Mouse (Mus musculus): ENCODE data around the gene Gp2.

Gene Gp2

GRCm38 (mm10) chr7:119459185-119459584, at the start of gene Gp2:
Gene Gp2, minus strand, starts transcription at chr7:119459285.
- no peak for DNase-seq (ENCODE audit: low spot score)

- no peak for DNase-seq (ENCODE audit: low spot score)
These were observed 31.1 kb upstream of the Gp2 start for GRCm38 (mm10) chr7:119490041-119490780.

DNA sequence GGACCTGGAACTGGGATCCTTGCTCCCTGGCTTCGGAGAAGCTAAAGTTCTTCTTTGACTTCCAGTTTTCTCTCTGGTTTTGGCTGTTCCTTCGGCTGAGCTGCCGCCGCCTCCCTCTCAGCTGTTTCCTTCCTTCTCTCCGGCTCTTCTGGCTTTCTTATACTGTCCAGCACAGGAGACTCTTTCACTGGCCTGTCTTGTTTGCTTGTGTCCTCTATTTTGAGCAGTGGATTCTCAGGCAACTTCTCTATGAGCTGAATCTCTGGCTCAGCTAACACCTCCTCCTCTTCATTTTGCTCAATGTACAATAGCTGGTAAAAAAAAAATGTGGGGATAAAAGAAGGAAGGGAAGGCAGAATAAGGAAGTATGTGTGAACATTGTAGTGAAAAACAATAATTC, 27.6 kb upstream of the Gp2 start:
- DNase-seq (ENCODE audit: low spot score): no peak

DNA sequence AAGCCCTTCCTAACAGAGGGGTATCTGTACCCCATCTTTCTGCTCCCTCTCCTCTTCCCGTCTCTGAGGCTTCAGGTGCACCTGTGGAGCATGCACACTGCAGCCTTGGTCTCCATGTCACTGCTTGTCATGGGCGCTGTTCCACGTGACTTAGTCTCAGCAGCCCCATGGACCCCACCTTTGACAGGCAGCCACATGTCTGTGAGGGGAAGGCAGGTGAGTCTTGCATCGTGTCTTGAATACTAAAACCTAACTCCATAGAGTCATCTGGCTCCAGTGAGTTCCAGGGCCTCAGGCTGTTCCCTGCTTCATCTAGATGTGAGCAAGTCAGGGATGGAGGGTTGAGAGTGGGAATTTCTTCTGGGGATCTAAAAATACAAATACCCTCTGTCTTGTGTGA, 25.1 kb upstream of the Gp2 start:
- no peak for DNase-seq (ENCODE audit: low spot score)

DNA sequence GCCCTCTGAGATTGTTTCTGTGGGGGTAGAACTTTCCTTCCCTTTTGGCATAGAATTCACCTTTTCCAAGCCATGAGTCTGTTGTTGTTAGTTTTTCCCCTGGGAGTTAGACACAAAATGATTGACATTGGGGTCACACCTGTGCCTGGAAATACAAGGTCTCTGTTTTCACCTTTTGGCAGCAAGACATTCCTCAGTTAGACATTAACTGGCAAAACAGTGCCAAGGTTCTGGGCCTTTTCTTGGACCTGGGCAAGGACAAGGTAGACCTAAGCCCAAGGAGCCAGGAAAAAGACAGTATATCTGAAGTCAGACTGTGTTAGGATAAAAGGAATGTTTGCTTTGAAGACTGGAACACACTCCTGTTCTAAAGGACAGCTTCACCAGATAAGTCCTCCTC, 20.2 kb upstream of the Gp2 start, which contains the start of gene Umod:
Gene Umod, minus strand, starts transcription at position 27 of the 400 bp plus-strand sequence.
- no peak for DNase-seq (ENCODE audit: low spot score)

- DNase-seq (ENCODE audit: low spot score): no peak
These were observed 17.7 kb upstream of the Gp2 start for GRCm38 (mm10) chr7:119476500-119477389.

- DNase-seq (ENCODE audit: low spot score): no peak
These were observed 4.9 kb downstream of the Gp2 start for GRCm38 (mm10) chr7:119454192-119454591.

GRCm38 (mm10) chr7:119443849-119444248, 15.2 kb downstream of the Gp2 start:
- no peak for DNase-seq (ENCODE audit: low spot score)

DNA sequence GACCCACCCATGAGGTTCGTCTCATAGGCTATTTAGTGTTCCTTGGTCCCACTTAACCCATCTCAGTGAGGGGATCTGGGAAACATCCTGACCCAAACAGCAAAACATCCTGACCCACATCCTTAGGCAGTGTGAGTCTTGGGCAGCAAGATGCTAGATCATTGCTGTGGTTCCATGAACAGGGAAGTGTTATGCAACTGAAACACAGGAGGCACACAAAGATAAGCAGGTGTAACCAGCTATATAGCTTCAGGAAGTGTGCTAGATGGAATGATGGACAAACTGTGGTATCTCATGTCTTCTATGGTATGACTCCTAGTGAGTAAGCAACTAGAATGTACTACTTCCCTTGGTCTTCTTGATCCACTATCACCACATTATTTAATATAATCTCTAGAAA, 17.1 kb downstream of the Gp2 start:
- DNase-seq (ENCODE audit: low spot score): no peak

DNA sequence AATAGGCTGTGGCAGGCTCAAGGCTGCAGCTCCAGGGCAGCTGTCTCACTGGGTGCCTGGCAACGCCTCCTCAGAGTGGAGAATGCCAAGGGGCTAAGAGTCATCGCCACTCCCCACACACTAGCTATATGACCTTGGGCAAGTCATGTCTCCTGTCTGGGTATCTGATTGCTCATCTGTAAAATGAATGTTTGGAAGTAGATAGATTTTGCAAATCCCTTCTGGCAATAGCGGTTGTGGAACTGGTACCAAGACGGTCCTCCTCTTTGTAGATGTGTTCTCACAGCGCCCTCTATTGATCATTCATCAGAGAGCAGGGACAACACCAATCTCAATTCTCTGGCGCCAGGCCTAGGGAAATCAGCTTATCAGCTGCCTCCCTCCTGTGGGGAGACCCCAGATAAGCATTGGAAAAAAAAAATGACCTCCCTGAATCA, 31.9 kb downstream of the Gp2 start:
- DNase-seq (ENCODE audit: low spot score): no peak

DNA sequence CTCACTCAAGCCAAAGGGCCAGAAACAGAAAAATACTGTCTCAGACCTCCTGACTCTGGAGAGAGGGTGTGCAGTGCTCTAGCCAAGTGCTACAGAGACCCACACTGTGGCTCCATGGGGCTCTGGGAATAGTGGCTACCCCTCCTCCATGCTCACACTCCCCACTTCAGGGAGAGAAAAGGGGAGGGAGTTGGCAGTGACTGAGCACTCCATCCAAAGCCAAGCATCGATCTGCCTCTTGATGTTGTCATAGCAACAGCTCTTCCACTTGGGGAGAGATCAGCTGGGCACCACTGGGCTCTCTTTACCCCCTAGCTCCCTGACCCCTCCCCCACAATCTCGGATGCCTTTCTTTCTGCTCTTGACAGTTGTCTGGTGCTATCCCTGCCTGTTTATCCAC, 38.4 kb downstream of the Gp2 start:
- no peak for DNase-seq (ENCODE audit: low spot score)

- DNase-seq (ENCODE audit: low spot score): no peak
These were observed 40.6 kb downstream of the Gp2 start for GRCm38 (mm10) chr7:119418523-119418922.

DNA sequence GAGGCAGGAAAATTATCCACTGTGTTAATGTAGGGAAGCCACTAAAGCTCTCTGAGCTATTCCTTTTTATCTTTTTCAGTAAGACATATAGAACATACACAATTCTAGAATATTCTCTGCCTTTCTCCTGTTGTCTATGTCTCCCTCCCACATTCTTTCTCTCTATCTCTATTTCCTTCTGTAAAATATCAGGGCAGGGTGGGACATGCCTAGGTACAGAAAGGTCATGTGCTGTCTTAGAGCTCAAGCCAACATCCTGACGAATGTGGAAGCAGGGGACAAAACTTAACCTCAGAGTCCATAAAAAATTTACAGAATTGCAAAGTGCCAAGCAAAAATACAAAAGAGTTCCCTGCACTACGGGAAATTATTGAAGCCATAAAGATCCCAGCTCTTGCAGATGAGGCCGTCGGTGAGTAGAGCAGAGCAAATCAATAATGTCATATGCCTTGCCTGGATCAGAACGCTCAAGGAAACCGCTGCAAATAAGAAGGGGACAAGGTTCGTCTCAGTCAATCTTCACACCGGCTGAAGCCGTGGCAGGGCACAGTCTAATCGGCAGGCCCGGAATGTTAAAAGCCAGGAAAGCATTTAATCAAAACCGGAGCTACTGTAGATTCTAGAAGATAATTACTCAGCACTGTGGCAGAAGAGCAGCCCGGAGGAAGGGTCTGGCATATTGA, 64.9 kb downstream of the Gp2 start:
- no peak for DNase-seq (ENCODE audit: low spot score)

Measured in urinary bladder, postnatal 25 days (tissue).